Mouse (Mus musculus) small intestine, adult 2 months (tissue): ENCODE data around the gene Abhd5. TPM values are rescaled to one million over a fixed set of nuclear protein-coding genes. Genes with fewer than 3 reads are reported as not detected.

Source experiments
- H3K27ac ChIP-seq: fragments of 200-500 bp; 2 replicates; pipeline ENCODE4 v1.5.1; 2012; ENCODE audit warnings: low read depth, low read length, control low read depth, inconsistent platforms; ENCODE audit not compliant: insufficient read depth
- H3K27me3 ChIP-seq: fragments of 200-500 bp; 2 replicates; pipeline ENCODE4 v1.6.1; 2012; ENCODE audit warnings: mild to moderate bottlenecking, moderate library complexity, low read length, inconsistent platforms; ENCODE audit not compliant: control insufficient read depth, insufficient read depth
- H3K36me3 ChIP-seq: fragments of 200-500 bp; 2 replicates; pipeline ENCODE4 v1.6.1; 2012; ENCODE audit warnings: mild to moderate bottlenecking, low read length, control low read depth, inconsistent platforms; ENCODE audit not compliant: control insufficient read depth, insufficient read depth
- H3K4me1 ChIP-seq: fragments of 200-500 bp; 2 replicates; pipeline ENCODE4 v1.6.1; 2012; ENCODE audit warnings: low read length, inconsistent platforms, mixed read lengths; ENCODE audit not compliant: control insufficient read depth, insufficient read depth, insufficient read length
- H3K4me3 ChIP-seq: fragments of 200-500 bp; 2 replicates; pipeline ENCODE4 v1.5.1; 2012; ENCODE audit warnings: low read depth, mild to moderate bottlenecking, control low read depth, inconsistent platforms, low read length, moderate library complexity
- CTCF ChIP-seq: fragments of 200-500 bp; IDR thresholded peaks from 2 replicates; pipeline ENCODE4 v1.5.1; 2012; ENCODE audit warnings: low read depth, mild to moderate bottlenecking, control low read depth, inconsistent platforms, low read length, moderate library complexity, mixed read lengths; ENCODE audit not compliant: insufficient replicate concordance, insufficient read length; ENCODE audit errors: extremely low read depth
- POLR2A ChIP-seq: fragments of 200-500 bp; IDR thresholded peaks from 2 replicates; pipeline ENCODE4 v1.6.1; 2012; ENCODE audit warnings: low read depth, mild to moderate bottlenecking, control low read depth, inconsistent platforms, low read length, moderate library complexity
- WGBS: fragments of 180-500 bp; shearing (Covaris S2); methylation state at CpG from one replicate; pipeline ENCODE4 v1.1.7; 2018; 5-methylcytosine and 5-hydroxymethylcytosine counted together
- polyA plus RNA-seq: library from polyadenylated mRNA; depleted of rRNA; stranded (reverse); fragments of >200 nt; gene quantifications from 2 replicates; pipeline ENCODE4 v1.2.3, GENCODE M21; 2012; rRNA removed

The Abhd5 gene
- polyA plus RNA-seq, 1 experiment, result 9.2 TPM

GRCm38 (mm10) chr9:122424941-122425608 is 73.7 kb downstream of the Abhd5 start:
- WGBS, result 36% methylated on average over 14 of the region's 14 CpGs
- Histone ChIP-seq H3K27me3 (no peaks in the 10 kb centered on the region), H3K27ac (no peak overlapping the region), H3K4me3 (peak overlapping the region; percentile 25; the same call in 1 of the 2 replicates), H3K36me3 (no peaks in the 10 kb centered on the region), H3K4me1 (no peaks in the 10 kb centered on the region)
- TF ChIP-seq POLR2A (no peak), CTCF (peak; percentile 54; the same call in 1 of the 2 replicates)

- TF ChIP-seq CTCF, result no peak
- TF ChIP-seq POLR2A, result no peak
- Histone ChIP-seq H3K27me3 (no peaks in the 10 kb centered on the region), H3K27ac (no peak overlapping the region), H3K4me3 (no peak overlapping the region), H3K36me3 (no peaks in the 10 kb centered on the region), H3K4me1 (no peaks in the 10 kb centered on the region)
- 67% methylated on average over 12 of the region's 12 CpGs for WGBS
These were observed 77.7 kb downstream of the Abhd5 start for GRCm38 (mm10) chr9:122429058-122429649.

GRCm38 (mm10) chr9:122429685-122430084 is 78.3 kb downstream of the Abhd5 start:
- no peaks in the 10 kb centered on the region for H3K4me1 ChIP-seq
- 81% methylated on average over 1 of the region's 1 CpGs for WGBS
- H3K36me3 ChIP-seq, result no peaks in the 10 kb centered on the region
- no peak overlapping the region for H3K4me3 ChIP-seq
- H3K27me3 ChIP-seq, result no peaks in the 10 kb centered on the region
- no peak overlapping the region for H3K27ac ChIP-seq
- no peak for TF ChIP-seq POLR2A
- TF ChIP-seq CTCF, result no peak

Other genes starting within 250 kb of the Abhd5 start
- gene Snrk, start 234.3 kb upstream of the Abhd5 start, polyA plus RNA-seq, result 15.2 and 52.6 TPM in 2 replicates
- 24.8 and 80.3 TPM in 2 replicates for gene Ano10, start 57.2 kb upstream of the Abhd5 start, polyA plus RNA-seq